Mouse (Mus musculus): ENCODE results near the gene Prps1. TPM values are rescaled to one million over a fixed set of nuclear protein-coding genes. Genes with fewer than 3 reads are reported as not detected.
"Not testable (repeated sequence)": the region's sequence is repeated elsewhere in the genome, so short reads cannot be mapped to it uniquely, and the experiment has no call there.

The Prps1 gene
- polyA plus RNA-seq, 1 experiment from 2014 or later: 32.6 TPM

GRCm38 (mm10) chrX:140505497-140506238, 49.3 kb downstream of the Prps1 start:
- Histone ChIP-seq H3K9me3 (replicated peaks; ENCODE audit: low read length) (no peaks in the 10 kb centered on the region), H3K36me3 (ENCODE audit: insufficient read depth, low read length) (no peaks in the 10 kb centered on the region), H3K27me3 (ENCODE audit: insufficient read depth, low read length) (no peaks in the 10 kb centered on the region), H3K27ac (no peak overlapping the region), H3K4me3 (replicated peaks; ENCODE audit: low read depth, low read length) (no peak overlapping the region), H3K4me1 (replicated peaks; ENCODE audit: insufficient read depth, low read length) (no peaks in the 10 kb centered on the region), H3K4me2 (ENCODE audit: low read length) (no peak overlapping the region), H3K9ac (ENCODE audit: low read depth, low read length) (no peak overlapping the region)
- TF ChIP-seq CTCF (IDR thresholded peaks at IDR 0.05; ENCODE audit: low read depth): no peak
- DNase-seq (ENCODE audit: low spot score) (peak; percentile 19), ATAC-seq (replicated peaks; ENCODE audit: low FRiP score, low read depth) (peak; percentile 53; the same call in 1 of the 2 replicates)
- 63% methylated on average over 15 of the region's 15 CpGs for WGBS

DNA sequence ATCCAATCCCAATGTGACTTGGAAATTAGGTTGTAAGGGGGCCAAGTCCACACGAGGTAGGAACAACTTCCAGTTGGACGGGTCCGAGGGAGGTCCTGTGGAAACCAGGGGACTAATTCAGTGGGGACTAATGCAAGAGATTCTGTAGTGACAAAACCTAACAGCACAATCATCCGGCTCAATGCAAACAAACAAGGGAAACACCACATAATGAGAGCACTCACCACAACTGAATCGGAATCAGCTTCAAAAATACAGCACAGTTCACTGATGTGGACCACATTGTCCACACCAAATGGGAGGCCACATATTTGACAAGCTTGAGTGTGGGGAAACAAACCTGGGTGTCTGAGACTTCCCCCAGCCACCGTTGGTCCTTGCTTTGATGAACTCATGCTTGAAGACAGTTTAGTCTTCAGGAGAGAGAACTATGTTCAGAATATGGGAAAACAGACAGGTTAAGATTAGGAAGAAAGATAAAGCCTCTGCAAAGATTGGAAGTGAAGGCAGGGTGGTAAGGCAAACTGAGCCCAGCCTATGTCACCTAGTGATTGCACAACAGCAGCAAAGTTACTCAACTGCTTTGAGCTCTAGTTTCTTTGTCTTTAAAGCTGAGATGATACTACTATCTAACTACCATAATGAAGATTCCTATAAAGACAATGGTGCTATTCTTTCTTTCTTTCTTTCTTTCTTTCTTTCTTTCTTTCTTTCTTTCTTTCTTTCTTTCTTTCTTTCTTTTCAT, 50.2 kb downstream of the Prps1 start:
- H3K9me3 ChIP-seq (replicated peaks; ENCODE audit: low read length): no peaks in the 10 kb centered on the region
- DNase-seq (ENCODE audit: low spot score) (no peak), ATAC-seq (replicated peaks; ENCODE audit: low FRiP score, low read depth) (no peak)
- no peak overlapping the region for H3K4me2 ChIP-seq (ENCODE audit: low read length)
- no peak for TF ChIP-seq CTCF (IDR thresholded peaks at IDR 0.05; ENCODE audit: low read depth)
- H3K36me3 ChIP-seq (ENCODE audit: insufficient read depth, low read length): no peaks in the 10 kb centered on the region
- no peak overlapping the region for H3K4me3 ChIP-seq (replicated peaks; ENCODE audit: low read depth, low read length)
- 68% methylated on average over 6 of the region's 6 CpGs for WGBS
- no peak overlapping the region for H3K27ac ChIP-seq
- H3K9ac ChIP-seq (ENCODE audit: low read depth, low read length): no peak overlapping the region
- H3K27me3 ChIP-seq (ENCODE audit: insufficient read depth, low read length): no peaks in the 10 kb centered on the region
- no peaks in the 10 kb centered on the region for H3K4me1 ChIP-seq (replicated peaks; ENCODE audit: insufficient read depth, low read length)

- DNase-seq (ENCODE audit: low spot score) (no peak), ATAC-seq (replicated peaks; ENCODE audit: low FRiP score, low read depth) (no peak)
- no peaks in the 10 kb centered on the region for H3K9me3 ChIP-seq (replicated peaks; ENCODE audit: low read length)
- 79% methylated on average over 1 of the region's 1 CpGs for WGBS
- H3K4me3 ChIP-seq (replicated peaks; ENCODE audit: low read depth, low read length): no peak overlapping the region
- no peak overlapping the region for H3K9ac ChIP-seq (ENCODE audit: low read depth, low read length)
- H3K4me2 ChIP-seq (ENCODE audit: low read length): no peak overlapping the region
- TF ChIP-seq CTCF (IDR thresholded peaks at IDR 0.05; ENCODE audit: low read depth): no peak
- no peak overlapping the region for H3K27ac ChIP-seq
- H3K36me3 ChIP-seq (ENCODE audit: insufficient read depth, low read length): no peaks in the 10 kb centered on the region
- H3K27me3 ChIP-seq (ENCODE audit: insufficient read depth, low read length): no peaks in the 10 kb centered on the region
- no peaks in the 10 kb centered on the region for H3K4me1 ChIP-seq (replicated peaks; ENCODE audit: insufficient read depth, low read length)
These were observed 51.0 kb downstream of the Prps1 start for GRCm38 (mm10) chrX:140507377-140507776.

DNA sequence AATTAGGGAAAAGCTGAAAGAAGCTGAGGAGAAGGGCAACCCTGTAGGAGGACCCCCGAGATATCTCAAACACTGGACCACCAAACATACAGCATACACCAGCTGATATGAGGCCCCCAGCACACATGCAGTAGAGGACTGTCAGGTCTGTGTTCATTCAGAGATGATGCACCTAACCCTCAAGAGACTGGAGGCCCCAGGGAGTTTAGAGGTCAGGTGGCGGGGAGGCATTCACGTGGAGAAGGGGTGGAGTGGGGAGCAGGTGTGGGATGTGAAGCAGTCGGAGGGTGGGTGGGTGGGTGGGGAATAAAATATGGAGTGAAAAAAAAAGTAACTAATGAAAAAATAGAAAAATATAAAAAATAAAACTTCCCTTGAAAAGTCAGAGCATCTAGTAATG, 52.4 kb downstream of the Prps1 start:
- not testable (repeated sequence) for H3K9me3 ChIP-seq (replicated peaks; ENCODE audit: low read length); H3K4me1 ChIP-seq (replicated peaks; ENCODE audit: insufficient read depth, low read length); DNase-seq (ENCODE audit: low spot score); H3K4me2 ChIP-seq (ENCODE audit: low read length); H3K27ac ChIP-seq; ATAC-seq (replicated peaks; ENCODE audit: low FRiP score, low read depth); H3K9ac ChIP-seq (ENCODE audit: low read depth, low read length); H3K4me3 ChIP-seq (replicated peaks; ENCODE audit: low read depth, low read length); H3K36me3 ChIP-seq (ENCODE audit: insufficient read depth, low read length); H3K27me3 ChIP-seq (ENCODE audit: insufficient read depth, low read length)
- WGBS: 78% methylated on average over 4 of the region's 4 CpGs

DNA sequence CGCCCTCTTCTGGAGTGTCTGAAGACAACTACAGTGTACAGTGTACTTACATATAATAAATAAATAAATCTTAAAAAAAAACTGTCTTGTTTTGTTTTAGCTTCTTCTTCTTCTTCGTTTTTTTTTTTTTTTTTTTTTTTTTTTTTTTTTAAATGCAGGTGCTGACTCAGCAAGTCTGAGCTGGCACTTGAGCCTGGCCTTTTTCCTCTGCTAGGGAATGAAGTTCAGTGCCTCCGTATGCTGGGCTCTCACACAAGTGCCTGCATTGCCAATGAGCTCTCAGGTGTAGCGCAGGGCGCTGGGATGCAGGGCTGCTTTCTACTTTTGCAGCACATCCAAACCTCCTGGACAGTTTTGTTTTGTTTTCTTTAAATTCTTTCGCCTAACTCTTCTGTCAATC, 53.4 kb downstream of the Prps1 start:
- H3K4me3 ChIP-seq (replicated peaks; ENCODE audit: low read depth, low read length): no peak overlapping the region
- H3K27me3 ChIP-seq (ENCODE audit: insufficient read depth, low read length): no peaks in the 10 kb centered on the region
- DNase-seq (ENCODE audit: low spot score): no peak
- TF ChIP-seq CTCF (IDR thresholded peaks at IDR 0.05; ENCODE audit: low read depth): no peak
- ATAC-seq (replicated peaks; ENCODE audit: low FRiP score, low read depth): no peak
- no peaks in the 10 kb centered on the region for H3K9me3 ChIP-seq (replicated peaks; ENCODE audit: low read length)
- H3K4me2 ChIP-seq (ENCODE audit: low read length): no peak overlapping the region
- H3K27ac ChIP-seq: no peak overlapping the region
- H3K36me3 ChIP-seq (ENCODE audit: insufficient read depth, low read length): no peaks in the 10 kb centered on the region
- no peaks in the 10 kb centered on the region for H3K4me1 ChIP-seq (replicated peaks; ENCODE audit: insufficient read depth, low read length)
- no peak overlapping the region for H3K9ac ChIP-seq (ENCODE audit: low read depth, low read length)
- 54% methylated on average over 6 of the region's 6 CpGs for WGBS

DNA sequence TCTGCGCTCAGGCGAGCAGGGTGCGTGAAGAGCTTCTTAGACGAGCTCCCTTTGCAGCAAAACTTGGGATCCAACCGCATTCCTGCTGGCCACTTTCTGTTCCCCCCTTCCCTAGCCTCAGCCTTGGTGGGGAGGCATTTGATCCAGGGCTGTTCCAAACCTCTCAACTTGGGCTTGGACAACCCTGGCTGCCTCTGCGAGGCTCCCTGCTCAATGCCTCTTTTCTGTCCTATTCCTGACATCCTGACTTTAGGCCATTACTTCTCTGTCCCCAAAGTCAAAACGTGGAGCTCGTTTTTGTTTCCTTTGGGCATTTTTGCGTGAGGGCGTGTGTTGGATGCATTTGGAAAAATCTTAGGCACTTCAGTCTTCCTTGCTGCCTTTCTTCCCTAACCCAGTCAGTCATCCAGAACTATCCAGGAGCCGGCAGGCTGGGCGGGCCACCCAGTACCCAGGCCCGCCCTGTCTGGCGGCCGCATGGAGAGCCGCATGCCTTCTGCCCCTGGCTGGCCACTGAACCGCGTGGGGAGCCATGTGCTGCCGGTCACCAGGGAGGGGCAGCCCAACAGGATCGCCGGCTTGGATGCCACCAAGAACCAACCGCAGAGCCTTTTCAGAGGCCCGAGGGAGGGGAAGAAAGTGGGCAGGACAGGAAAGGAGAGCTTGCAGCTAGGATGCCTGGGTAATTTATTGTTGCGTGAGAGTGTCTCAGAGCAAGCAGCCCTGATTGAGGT, 54.5 kb downstream of the Prps1 start:
- Histone ChIP-seq H3K4me3 (replicated peaks; ENCODE audit: low read depth, low read length) (no peak overlapping the region), H3K9ac (ENCODE audit: low read depth, low read length) (no peak overlapping the region), H3K36me3 (ENCODE audit: insufficient read depth, low read length) (no peaks in the 10 kb centered on the region), H3K4me2 (ENCODE audit: low read length) (peak overlapping the region; percentile 31), H3K27ac (peak overlapping the region; percentile 60; the same call in 1 of the 2 replicates), H3K4me1 (replicated peaks; ENCODE audit: insufficient read depth, low read length) (no peaks in the 10 kb centered on the region), H3K9me3 (replicated peaks; ENCODE audit: low read length) (no peaks in the 10 kb centered on the region), H3K27me3 (ENCODE audit: insufficient read depth, low read length) (no peaks in the 10 kb centered on the region)
- DNase-seq (ENCODE audit: low spot score) (peak; percentile 76), ATAC-seq (replicated peaks; ENCODE audit: low FRiP score, low read depth) (peak; percentile 98)
- 36% methylated on average over 24 of the region's 24 CpGs for WGBS
- no peak for TF ChIP-seq CTCF (IDR thresholded peaks at IDR 0.05; ENCODE audit: low read depth)

Measured in kidney, postnatal 0 days (tissue).